Comparison of ENCODE assay signal across 17 mouse cellular contexts in genomic region chr1:36251426-36251825, GRCm38 (mm10). TPM values are rescaled to one million over a fixed set of nuclear protein-coding genes. Genes with fewer than 3 reads are reported as not detected.
DNase-seq lines count a peak whose midpoint lies in the region; ATAC-seq and TF ChIP-seq lines count a peak whose summit lies in the region.
"Had no signal": no experiment of that assay in that cellular context is flagged by ENCODE, and none has a peak within 500 bp of the region (broad histone marks: within the 10 kb centered on the region; RNA-seq: fewer than 3 reads in every experiment).

No protein-coding gene starts in this region.

- peaks cover 37% of the 10 kb centered on the region for H3K4me1 ChIP-seq in hindbrain, embryonic 10.5 days (replicated peaks)
- H3K4me1 ChIP-seq in hindbrain, postnatal 0 days (ENCODE audit: insufficient read depth, low read length) = 0 out of 2 replicates have a peak, but pooled peaks cover 6% of the 10 kb centered on the region
- H3K4me1 ChIP-seq in neural tube, embryonic 12.5 days = peaks cover 10% of the 10 kb centered on the region

- no peak overlapping the region for H3K9ac ChIP-seq in hindbrain, postnatal 0 days (replicated peaks; ENCODE audit: low read length)
- no peak overlapping the region for H3K9ac ChIP-seq in neural tube, embryonic 12.5 days
- H3K9ac ChIP-seq: liver, embryonic 13.5 days; midbrain, embryonic 12.5 days; neural tube, embryonic 13.5 days had no signal

- peak; percentile 33 for DNase-seq in hindbrain, embryonic 10.5 days (ENCODE audit: low spot score)
- no peak for DNase-seq in hindbrain, postnatal 0 days (ENCODE audit: low spot score)
- DNase-seq in neural tube, embryonic 10.5 days (ENCODE audit: extremely low spot score, low spot score) = no peak
- peak; percentile 46 for DNase-seq in embryo, embryonic 11 days
- DNase-seq in mesoderm, embryonic 11.5 days (ENCODE audit: low read depth, low spot score) = peak; percentile 43
- no peak for DNase-seq in natural killer cell, adult 2 months (ENCODE audit: low spot score in 2 of 2)
- no peak for DNase-seq in cerebellum, adult 9-10 months
- DNase-seq: gastrocnemius, postnatal 25 days; layer of hippocampus, adult 9-11 months; liver, embryonic 13.5 days; lung, postnatal 14 days; right cerebral cortex, adult 18-20 months had no signal

- no peak for TF ChIP-seq CTCF in hindbrain, postnatal 0 days (IDR thresholded peaks at IDR 0.05; ENCODE audit: low read depth)

- no peak overlapping the region for H3K4me2 ChIP-seq in hindbrain, postnatal 0 days (ENCODE audit: low read depth, low read length)
- peak overlapping the region; percentile 20; the same call in 1 of the 2 replicates for H3K4me2 ChIP-seq in neural tube, embryonic 12.5 days (replicated peaks)
- H3K4me2 ChIP-seq: liver, embryonic 13.5 days; midbrain, embryonic 12.5 days; neural tube, embryonic 13.5 days had no signal

- no peaks in the 10 kb centered on the region for H3K36me3 ChIP-seq in hindbrain, embryonic 10.5 days
- no peaks in the 10 kb centered on the region for H3K36me3 ChIP-seq in hindbrain, postnatal 0 days (ENCODE audit: insufficient read depth, low read length)
- H3K36me3 ChIP-seq in neural tube, embryonic 12.5 days = no peaks in the 10 kb centered on the region
- H3K36me3 ChIP-seq: G1E; heart, embryonic 10.5 days; liver, embryonic 13.5 days; midbrain, embryonic 12.5 days; neural tube, embryonic 13.5 days had no signal

- H3K27me3 ChIP-seq in hindbrain, embryonic 10.5 days (ENCODE audit: insufficient read depth, poor library complexity, severe bottlenecking) = peaks cover 30% of the 10 kb centered on the region
- H3K27me3 ChIP-seq in hindbrain, postnatal 0 days (ENCODE audit: insufficient read depth, low read length) = no peaks in the 10 kb centered on the region
- H3K27me3 ChIP-seq in neural tube, embryonic 12.5 days (replicated peaks) = peaks cover 3% of the 10 kb centered on the region; the same call in 1 of the 2 replicates

- H3K4me3 ChIP-seq in hindbrain, embryonic 10.5 days = no peak overlapping the region
- no peak overlapping the region for H3K4me3 ChIP-seq in hindbrain, postnatal 0 days (ENCODE audit: low read length)
- H3K4me3 ChIP-seq in neural tube, embryonic 12.5 days = no peak overlapping the region
- H3K4me3 ChIP-seq: heart, embryonic 10.5 days; liver, embryonic 13.5 days; midbrain, embryonic 12.5 days; neural tube, embryonic 13.5 days had no signal

- H3K9me3 ChIP-seq in hindbrain, embryonic 10.5 days = peaks cover under 1% of the 10 kb centered on the region; the same call in 1 of the 2 replicates
- H3K9me3 ChIP-seq in hindbrain, postnatal 0 days (ENCODE audit: low read length) = no peaks in the 10 kb centered on the region
- H3K9me3 ChIP-seq in neural tube, embryonic 12.5 days = no peaks in the 10 kb centered on the region
- H3K9me3 ChIP-seq: heart, embryonic 10.5 days; neural tube, embryonic 13.5 days had no signal

- 3% methylated on average over 9 of the region's 9 CpGs for whole genome bisulfite sequencing in hindbrain, embryonic 10.5 days
- 6% methylated on average over 9 of the region's 9 CpGs for WGBS in hindbrain, postnatal 0 days
- WGBS in neural tube, embryonic 12.5 days = 3% methylated on average over 9 of the region's 9 CpGs

- ATAC-seq in hindbrain, postnatal 0 days = no peak
- ATAC-seq in neural tube, embryonic 12.5 days (ENCODE audit: low FRiP score, low read depth) = no peak

- H3K27ac ChIP-seq in hindbrain, embryonic 10.5 days = no peak overlapping the region
- no peak overlapping the region for H3K27ac ChIP-seq in hindbrain, postnatal 0 days
- no peak overlapping the region for H3K27ac ChIP-seq in neural tube, embryonic 12.5 days
- H3K27ac ChIP-seq: heart, embryonic 10.5 days; liver, embryonic 13.5 days; midbrain, embryonic 12.5 days; neural tube, embryonic 13.5 days had no signal

RNA-seq across cellular contexts. Expression of gene Uggt1, which starts 6.9 kb away (rescaled TPM):
- polyA plus RNA-seq in hindbrain, embryonic 10.5 days (2016; fragmentation: Nextera tagmentation; extraction: Ambion mirVana) = 51.7 and 54.0 TPM in 2 replicates
- total RNA-seq in hindbrain, postnatal 0 days (2014; rRNA removed) = 33.5 and 40.2 TPM in 2 replicates
- 22.1 and 24.3 TPM in 2 replicates for polyA plus RNA-seq in hindbrain, postnatal 0 days (2015; fragmentation: Nextera tagmentation; extraction: Ambion mirVana)
- polyA plus RNA-seq in neural tube, embryonic 12.5 days (2016; fragmentation: Nextera tagmentation; extraction: Ambion mirVana) = 53.1 and 54.8 TPM in 2 replicates

RNA-seq across cellular contexts. Expression of gene Neurl3, which starts 23.1 kb away (rescaled TPM):
- 0.30 and 0.31 TPM in 2 replicates for polyA plus RNA-seq in hindbrain, embryonic 10.5 days (2016; fragmentation: Nextera tagmentation; extraction: Ambion mirVana)
- total RNA-seq in hindbrain, postnatal 0 days (2014; rRNA removed) = 0.16 and 1.2 TPM in 2 replicates
- polyA plus RNA-seq in hindbrain, postnatal 0 days (2015; fragmentation: Nextera tagmentation; extraction: Ambion mirVana) = 1.8 and 2.1 TPM in 2 replicates
- polyA plus RNA-seq in neural tube, embryonic 12.5 days (2016; fragmentation: Nextera tagmentation; extraction: Ambion mirVana) = 0.51 and 1.2 TPM in 2 replicates

RNA-seq across cellular contexts. Expression of gene Arid5a, which starts 56.1 kb away (rescaled TPM):
- polyA plus RNA-seq in hindbrain, embryonic 10.5 days (2016; fragmentation: Nextera tagmentation; extraction: Ambion mirVana) = 2.0 and 3.5 TPM in 2 replicates
- 10.1 and 13.8 TPM in 2 replicates for total RNA-seq in hindbrain, postnatal 0 days (2014; rRNA removed)
- polyA plus RNA-seq in hindbrain, postnatal 0 days (2015; fragmentation: Nextera tagmentation; extraction: Ambion mirVana) = 8.4 and 8.5 TPM in 2 replicates
- polyA plus RNA-seq in neural tube, embryonic 12.5 days (2016; fragmentation: Nextera tagmentation; extraction: Ambion mirVana) = 4.1 and 5.2 TPM in 2 replicates

Comparison
In these comparisons a context has a peak if more than half of its experiments do, and no peak if none do; other contexts are left out.
1. DNase-seq: peak in hindbrain, embryonic 10.5 days (single experiment), embryo, embryonic 11 days (single experiment) and mesoderm, embryonic 11.5 days (single experiment); none in hindbrain, postnatal 0 days (single experiment), neural tube, embryonic 10.5 days (single experiment), natural killer cell, adult 2 months (0 of 2) and cerebellum, adult 9-10 months (single experiment).